Mouse (Mus musculus): ENCODE measurements around the gene Uqcrq. TPM values are rescaled to one million over a fixed set of nuclear protein-coding genes. Genes with fewer than 3 reads are reported as not detected.

The Uqcrq gene
- polyA plus RNA-seq, 1 experiment from 2014 or later = 495 TPM

DNA sequence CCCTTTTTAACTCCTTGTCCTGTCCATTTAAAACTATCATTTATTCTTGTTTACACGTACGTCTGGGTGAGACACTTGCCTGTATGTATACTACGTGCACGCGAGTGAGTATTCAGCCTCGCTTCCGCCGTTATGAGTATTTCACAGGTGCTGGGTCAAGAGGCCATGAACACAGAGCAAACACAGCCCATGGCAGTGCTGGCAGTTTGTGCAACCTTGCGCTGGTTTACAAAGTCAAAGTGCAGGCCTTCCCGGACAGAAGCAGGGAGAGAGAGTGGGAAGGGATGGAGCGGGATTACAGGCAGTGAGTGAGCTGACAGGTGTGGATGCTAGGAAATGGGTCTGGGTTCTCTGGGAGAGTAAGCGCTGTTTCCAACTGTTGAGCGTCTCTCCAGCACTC is 15.6 kb upstream of the Uqcrq start:
- H3K9me3 ChIP-seq (ENCODE audit: control insufficient read depth, low read length) = no peaks in the 10 kb centered on the region
- no peak overlapping the region for H3K9ac ChIP-seq (ENCODE audit: low read length)
- 87% methylated on average over 13 of the region's 13 CpGs for WGBS

DNA sequence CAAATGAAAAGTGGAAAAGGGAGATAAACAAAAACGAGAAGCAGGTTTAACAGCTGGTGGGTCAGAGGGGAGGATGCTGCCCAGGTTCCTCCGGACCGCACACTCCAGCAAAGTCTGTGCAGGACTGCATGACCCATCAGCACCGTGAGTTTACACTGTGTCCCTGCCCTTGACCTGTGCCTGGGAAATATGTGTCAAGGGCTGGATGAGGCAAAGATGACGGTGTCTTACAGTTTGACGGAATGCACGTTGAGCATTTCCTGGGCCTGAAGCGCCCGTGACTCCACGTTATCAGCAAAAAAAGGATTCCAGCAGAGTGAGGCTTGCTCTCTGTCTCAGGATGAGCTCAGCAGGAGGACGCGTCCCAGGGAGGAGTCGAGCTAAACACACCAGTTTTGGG is 14.9 kb upstream of the Uqcrq start:
- no peaks in the 10 kb centered on the region for H3K9me3 ChIP-seq (ENCODE audit: control insufficient read depth, low read length)
- no peaks in the 10 kb centered on the region for H3K36me3 ChIP-seq (ENCODE audit: control insufficient read depth, insufficient read depth, low read length)
- H3K4me2 ChIP-seq (ENCODE audit: low read depth, severe bottlenecking) = no peak overlapping the region
- no peak overlapping the region for H3K27ac ChIP-seq (replicated peaks; ENCODE audit: low read depth, low read length)
- ATAC-seq (ENCODE audit: insufficient number of reproducible peaks, low FRiP score, low TSS enrichment, low read depth) (no peak), DNase-seq (ENCODE audit: low spot score) (no peak)
- H3K4me3 ChIP-seq (ENCODE audit: low read depth, low read length) = no peak overlapping the region
- no peaks in the 10 kb centered on the region for H3K27me3 ChIP-seq (ENCODE audit: control insufficient read depth, insufficient read depth, low read length)
- no peak overlapping the region for H3K9ac ChIP-seq (ENCODE audit: low read length)
- 0 out of 2 replicates have a peak, but pooled peaks cover 2% of the 10 kb centered on the region for H3K4me1 ChIP-seq (ENCODE audit: control insufficient read depth, insufficient read depth, low read length)
- WGBS = 74% methylated on average over 13 of the region's 13 CpGs

More for the DNA sequence above, 15.6 kb upstream of the Uqcrq start:
- no peaks in the 10 kb centered on the region for H3K36me3 ChIP-seq (ENCODE audit: control insufficient read depth, insufficient read depth, low read length)
- ATAC-seq (ENCODE audit: insufficient number of reproducible peaks, low FRiP score, low TSS enrichment, low read depth) (no peak), DNase-seq (ENCODE audit: low spot score) (no peak)
- no peaks in the 10 kb centered on the region for H3K27me3 ChIP-seq (ENCODE audit: control insufficient read depth, insufficient read depth, low read length)
- H3K4me2 ChIP-seq (ENCODE audit: low read depth, severe bottlenecking) = no peak overlapping the region
- H3K27ac ChIP-seq (replicated peaks; ENCODE audit: low read depth, low read length) = no peak overlapping the region
- 0 out of 2 replicates have a peak, but pooled peaks cover 2% of the 10 kb centered on the region for H3K4me1 ChIP-seq (ENCODE audit: control insufficient read depth, insufficient read depth, low read length)
- no peak overlapping the region for H3K4me3 ChIP-seq (ENCODE audit: low read depth, low read length)

DNA sequence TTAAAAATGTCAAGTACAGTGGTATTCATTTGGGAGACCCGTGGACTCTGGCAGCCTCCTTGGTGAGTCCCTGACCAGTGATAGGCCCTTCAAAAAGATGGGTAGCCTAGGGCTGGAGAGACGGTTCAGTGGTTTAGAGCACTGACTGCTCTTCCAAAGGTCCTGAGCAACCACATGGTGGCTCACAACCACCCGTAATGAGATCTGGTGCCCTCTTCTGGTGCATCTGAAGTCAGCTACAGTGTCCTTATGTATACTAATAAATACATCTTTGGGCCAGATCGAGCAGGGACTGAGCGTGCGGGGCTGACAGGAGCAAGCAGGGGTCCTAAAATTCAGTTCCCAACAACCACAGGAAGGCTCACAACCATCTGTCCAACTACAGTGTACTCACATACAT is 13.2 kb upstream of the Uqcrq start:
- Histone ChIP-seq H3K4me3 (ENCODE audit: low read depth, low read length) (no peak overlapping the region), H3K9ac (ENCODE audit: low read length) (no peak overlapping the region), H3K4me2 (ENCODE audit: low read depth, severe bottlenecking) (no peak overlapping the region), H3K27ac (replicated peaks; ENCODE audit: low read depth, low read length) (no peak overlapping the region), H3K4me1 (ENCODE audit: control insufficient read depth, insufficient read depth, low read length) (no peaks in the 10 kb centered on the region), H3K27me3 (ENCODE audit: control insufficient read depth, insufficient read depth, low read length) (no peaks in the 10 kb centered on the region), H3K36me3 (ENCODE audit: control insufficient read depth, insufficient read depth, low read length) (no peaks in the 10 kb centered on the region), H3K9me3 (ENCODE audit: control insufficient read depth, low read length) (no peaks in the 10 kb centered on the region)
- ATAC-seq (ENCODE audit: insufficient number of reproducible peaks, low FRiP score, low TSS enrichment, low read depth) (no peak), DNase-seq (ENCODE audit: low spot score) (no peak)
- 38% methylated on average over 6 of the region's 6 CpGs for WGBS

GRCm38 (mm10) chr11:53441921-53442320 is 11.3 kb upstream of the Uqcrq start:
- no peak overlapping the region for H3K4me2 ChIP-seq (ENCODE audit: low read depth, severe bottlenecking)
- H3K9me3 ChIP-seq (ENCODE audit: control insufficient read depth, low read length) = no peaks in the 10 kb centered on the region
- H3K4me1 ChIP-seq (ENCODE audit: control insufficient read depth, insufficient read depth, low read length) = no peaks in the 10 kb centered on the region
- ATAC-seq (ENCODE audit: insufficient number of reproducible peaks, low FRiP score, low TSS enrichment, low read depth) (no peak), DNase-seq (ENCODE audit: low spot score) (no peak)
- no peaks in the 10 kb centered on the region for H3K27me3 ChIP-seq (ENCODE audit: control insufficient read depth, insufficient read depth, low read length)
- no peak overlapping the region for H3K27ac ChIP-seq (replicated peaks; ENCODE audit: low read depth, low read length)
- H3K9ac ChIP-seq (ENCODE audit: low read length) = no peak overlapping the region
- no peak overlapping the region for H3K4me3 ChIP-seq (ENCODE audit: low read depth, low read length)
- H3K36me3 ChIP-seq (ENCODE audit: control insufficient read depth, insufficient read depth, low read length) = no peaks in the 10 kb centered on the region
- 50% methylated on average over 12 of the region's 12 CpGs for WGBS

GRCm38 (mm10) chr11:53436338-53436737 is 5.7 kb upstream of the Uqcrq start:
- no peaks in the 10 kb centered on the region for H3K4me1 ChIP-seq (ENCODE audit: control insufficient read depth, insufficient read depth, low read length)
- H3K4me2 ChIP-seq (ENCODE audit: low read depth, severe bottlenecking) = no peak overlapping the region
- H3K9me3 ChIP-seq (ENCODE audit: control insufficient read depth, low read length) = no peaks in the 10 kb centered on the region
- no peak for ATAC-seq (ENCODE audit: insufficient number of reproducible peaks, low FRiP score, low TSS enrichment, low read depth)
- 88% methylated on average over 6 of the region's 6 CpGs for WGBS
- no peak overlapping the region for H3K4me3 ChIP-seq (ENCODE audit: low read depth, low read length)
- H3K27ac ChIP-seq (replicated peaks; ENCODE audit: low read depth, low read length) = no peak overlapping the region
- H3K9ac ChIP-seq (ENCODE audit: low read length) = no peak overlapping the region
- DNase-seq (ENCODE audit: low spot score) = no peak
- H3K36me3 ChIP-seq (ENCODE audit: control insufficient read depth, insufficient read depth, low read length) = no peaks in the 10 kb centered on the region
- no peaks in the 10 kb centered on the region for H3K27me3 ChIP-seq (ENCODE audit: control insufficient read depth, insufficient read depth, low read length)

- Histone ChIP-seq H3K4me3 (ENCODE audit: low read depth, low read length) (no peak overlapping the region), H3K4me2 (ENCODE audit: low read depth, severe bottlenecking) (no peak overlapping the region), H3K36me3 (ENCODE audit: control insufficient read depth, insufficient read depth, low read length) (no peaks in the 10 kb centered on the region), H3K9ac (ENCODE audit: low read length) (no peak overlapping the region), H3K4me1 (ENCODE audit: control insufficient read depth, insufficient read depth, low read length) (no peaks in the 10 kb centered on the region), H3K9me3 (ENCODE audit: control insufficient read depth, low read length) (no peaks in the 10 kb centered on the region), H3K27me3 (ENCODE audit: control insufficient read depth, insufficient read depth, low read length) (no peaks in the 10 kb centered on the region), H3K27ac (replicated peaks; ENCODE audit: low read depth, low read length) (no peak overlapping the region)
- WGBS = 78% methylated on average over 8 of the region's 8 CpGs
- ATAC-seq (ENCODE audit: insufficient number of reproducible peaks, low FRiP score, low TSS enrichment, low read depth) (no peak), DNase-seq (ENCODE audit: low spot score) (no peak)
Observed at GRCm38 (mm10) chr11:53435504-53435903, 4.9 kb upstream of the Uqcrq start.

GRCm38 (mm10) chr11:53433057-53433456 is 2.4 kb upstream of the Uqcrq start:
- no peaks in the 10 kb centered on the region for H3K9me3 ChIP-seq (ENCODE audit: control insufficient read depth, low read length)
- no peak overlapping the region for H3K4me2 ChIP-seq (ENCODE audit: low read depth, severe bottlenecking)
- H3K4me3 ChIP-seq (ENCODE audit: low read depth, low read length) = no peak overlapping the region
- ATAC-seq (ENCODE audit: insufficient number of reproducible peaks, low FRiP score, low TSS enrichment, low read depth) (no peak), DNase-seq (ENCODE audit: low spot score) (no peak)
- no peak overlapping the region for H3K27ac ChIP-seq (replicated peaks; ENCODE audit: low read depth, low read length)
- peaks cover 5% of the 10 kb centered on the region; the same call in 1 of the 2 replicates for H3K4me1 ChIP-seq (ENCODE audit: control insufficient read depth, insufficient read depth, low read length)
- WGBS = 73% methylated on average over 6 of the region's 6 CpGs
- H3K27me3 ChIP-seq (ENCODE audit: control insufficient read depth, insufficient read depth, low read length) = no peaks in the 10 kb centered on the region
- H3K9ac ChIP-seq (ENCODE audit: low read length) = no peak overlapping the region
- peaks cover 7% of the 10 kb centered on the region for H3K36me3 ChIP-seq (ENCODE audit: control insufficient read depth, insufficient read depth, low read length)

GRCm38 (mm10) chr11:53431347-53432056 is 871 bp upstream of the Uqcrq start:
- peaks cover 7% of the 10 kb centered on the region for H3K36me3 ChIP-seq (ENCODE audit: control insufficient read depth, insufficient read depth, low read length)
- no peak for DNase-seq (ENCODE audit: low spot score)
- peak overlapping the region; percentile 69 for H3K4me3 ChIP-seq (ENCODE audit: low read depth, low read length)
- 17% methylated on average over 9 of the region's 9 CpGs for WGBS
- peaks cover 5% of the 10 kb centered on the region; the same call in 1 of the 2 replicates for H3K4me1 ChIP-seq (ENCODE audit: control insufficient read depth, insufficient read depth, low read length)
- no peaks in the 10 kb centered on the region for H3K9me3 ChIP-seq (ENCODE audit: control insufficient read depth, low read length)
- H3K27ac ChIP-seq (replicated peaks; ENCODE audit: low read depth, low read length) = no peak overlapping the region
- 0 out of 2 replicates have a peak overlapping the region, but pooled peaks have one; percentile 12 for H3K9ac ChIP-seq (ENCODE audit: low read length)
- peak overlapping the region; percentile 45 for H3K4me2 ChIP-seq (ENCODE audit: low read depth, severe bottlenecking)
- no peaks in the 10 kb centered on the region for H3K27me3 ChIP-seq (ENCODE audit: control insufficient read depth, insufficient read depth, low read length)
- no peak; the same call in 1 of the 2 replicates for ATAC-seq (ENCODE audit: insufficient number of reproducible peaks, low FRiP score, low TSS enrichment, low read depth)
